Mouse (Mus musculus) midbrain, embryonic 13.5 days (tissue): Measurements from ENCODE around the gene Klk5. TPM values are rescaled to one million over a fixed set of nuclear protein-coding genes. Genes with fewer than 3 reads are reported as not detected.

ENCODE experiments used
- ATAC-seq: fragments of 200-750 bp; cut with Nextera tagmentation; 2 replicates; pipeline ENCODE4 v1.8.0; 2017; ENCODE audit warnings: mild to moderate bottlenecking, moderate TSS enrichment, moderate library complexity
- H3K27ac ChIP-seq: fragments of 300-500 bp; sonication (generic); 2 replicates; pipeline ENCODE4 v1.5.1; 2015; ENCODE audit warnings: inconsistent platforms, mild to moderate bottlenecking, moderate library complexity
- H3K27me3 ChIP-seq: fragments of 300-500 bp; sonication (generic); 2 replicates; pipeline ENCODE4 v1.6.1; 2015; ENCODE audit warnings: mild to moderate bottlenecking, inconsistent platforms
- H3K36me3 ChIP-seq: fragments of 300-500 bp; sonication (generic); 2 replicates; pipeline ENCODE4 v1.6.1; 2015; ENCODE audit warnings: mild to moderate bottlenecking, inconsistent platforms
- H3K4me1 ChIP-seq: fragments of 300-500 bp; sonication (generic); replicated peaks from 2 replicates; pipeline ENCODE4 v1.6.1; 2015; ENCODE audit warnings: inconsistent platforms
- H3K4me2 ChIP-seq: fragments of 300-500 bp; sonication (generic); replicated peaks from 2 replicates; pipeline ENCODE4 v1.6.1; 2015; ENCODE audit warnings: moderate library complexity, mild to moderate bottlenecking, inconsistent platforms
- H3K4me3 ChIP-seq: fragments of 300-500 bp; sonication (generic); replicated peaks from 2 replicates; pipeline ENCODE4 v1.5.1; 2015; ENCODE audit warnings: mild to moderate bottlenecking, inconsistent platforms
- H3K9ac ChIP-seq: fragments of 300-500 bp; sonication (generic); replicated peaks from 2 replicates; pipeline ENCODE4 v1.6.1; 2015; ENCODE audit warnings: mild to moderate bottlenecking, inconsistent platforms
- H3K9me3 ChIP-seq: fragments of 300-500 bp; sonication (generic); 2 replicates; pipeline ENCODE4 v1.6.1; 2016; ENCODE audit warnings: mild to moderate bottlenecking, inconsistent platforms
- WGBS: fragments of 180-500 bp; shearing (Covaris S2); methylation state at CpG from one replicate; pipeline ENCODE4 v1.1.7; 2015; 5-methylcytosine and 5-hydroxymethylcytosine counted together
- polyA plus RNA-seq: library from polyadenylated mRNA; unstranded; fragments of >200 nt; fragmentation: Nextera tagmentation; extraction: Ambion mirVana; gene quantifications from 2 replicates; pipeline ENCODE4 v1.2.1, GENCODE M21; 2015

Klk5 gene
- polyA plus RNA-seq, 1 experiment from 2014 or later = not detected

GRCm38 (mm10) chr7:43843801-43844200, 2.0 kb downstream of the Klk5 start:
- no peak overlapping the region for H3K27ac ChIP-seq
- no peaks in the 10 kb centered on the region for H3K9me3 ChIP-seq
- H3K36me3 ChIP-seq = no peaks in the 10 kb centered on the region
- no peak overlapping the region for H3K4me2 ChIP-seq
- 97% methylated on average over 4 of the region's 4 CpGs for WGBS
- H3K4me3 ChIP-seq = no peak overlapping the region
- no peaks in the 10 kb centered on the region for H3K27me3 ChIP-seq
- H3K9ac ChIP-seq = no peak overlapping the region
- H3K4me1 ChIP-seq = no peaks in the 10 kb centered on the region
- no peak for ATAC-seq

GRCm38 (mm10) chr7:43851616-43852015, 9.8 kb downstream of the Klk5 start:
- Histone ChIP-seq H3K4me2 (no peak overlapping the region), H3K9ac (no peak overlapping the region), H3K36me3 (no peaks in the 10 kb centered on the region), H3K27me3 (no peaks in the 10 kb centered on the region), H3K4me1 (no peaks in the 10 kb centered on the region), H3K27ac (no peak overlapping the region), H3K9me3 (no peaks in the 10 kb centered on the region), H3K4me3 (no peak overlapping the region)
- ATAC-seq = no peak
- 93% methylated on average over 6 of the region's 6 CpGs for WGBS

GRCm38 (mm10) chr7:43854642-43855380, 13.0 kb downstream of the Klk5 start:
- Histone ChIP-seq H3K4me2 (no peak overlapping the region), H3K27ac (no peak overlapping the region), H3K36me3 (no peaks in the 10 kb centered on the region), H3K9me3 (no peaks in the 10 kb centered on the region), H3K4me3 (no peak overlapping the region), H3K9ac (no peak overlapping the region), H3K27me3 (no peaks in the 10 kb centered on the region), H3K4me1 (no peaks in the 10 kb centered on the region)
- no peak for ATAC-seq
- 88% methylated on average over 9 of the region's 9 CpGs for WGBS

- Histone ChIP-seq H3K4me2 (no peak overlapping the region), H3K27ac (no peak overlapping the region), H3K4me1 (0 out of 2 replicates have a peak, but pooled peaks cover 2% of the 10 kb centered on the region), H3K9me3 (no peaks in the 10 kb centered on the region), H3K27me3 (no peaks in the 10 kb centered on the region), H3K4me3 (no peak overlapping the region), H3K36me3 (no peaks in the 10 kb centered on the region), H3K9ac (no peak overlapping the region)
- 76% methylated on average over 3 of the region's 3 CpGs for WGBS
- no peak for ATAC-seq
These were observed 13.9 kb downstream of the Klk5 start for GRCm38 (mm10) chr7:43855709-43856108.

- Histone ChIP-seq H3K27ac (no peak overlapping the region), H3K9me3 (no peaks in the 10 kb centered on the region), H3K4me2 (no peak overlapping the region), H3K4me1 (0 out of 2 replicates have a peak, but pooled peaks cover 2% of the 10 kb centered on the region), H3K36me3 (no peaks in the 10 kb centered on the region), H3K9ac (no peak overlapping the region), H3K27me3 (no peaks in the 10 kb centered on the region), H3K4me3 (no peak overlapping the region)
- no peak for ATAC-seq
- WGBS = 89% methylated on average over 7 of the region's 7 CpGs
These were observed 14.5 kb downstream of the Klk5 start for GRCm38 (mm10) chr7:43856307-43856706.

GRCm38 (mm10) chr7:43857501-43857900, 15.7 kb downstream of the Klk5 start:
- 0 out of 2 replicates have a peak, but pooled peaks cover 2% of the 10 kb centered on the region for H3K4me1 ChIP-seq
- no peak for ATAC-seq
- H3K9me3 ChIP-seq = no peaks in the 10 kb centered on the region
- no peaks in the 10 kb centered on the region for H3K36me3 ChIP-seq
- H3K27me3 ChIP-seq = no peaks in the 10 kb centered on the region
- no peak overlapping the region for H3K4me3 ChIP-seq
- H3K9ac ChIP-seq = no peak overlapping the region
- H3K4me2 ChIP-seq = no peak overlapping the region
- WGBS = 91% methylated on average over 12 of the region's 12 CpGs
- H3K27ac ChIP-seq = no peak overlapping the region

GRCm38 (mm10) chr7:43860411-43860810, 18.6 kb downstream of the Klk5 start:
- no peaks in the 10 kb centered on the region for H3K9me3 ChIP-seq
- H3K4me3 ChIP-seq = no peak overlapping the region
- WGBS = 36% methylated on average over 8 of the region's 8 CpGs
- 0 out of 2 replicates have a peak, but pooled peaks have one; percentile 6 for ATAC-seq
- H3K4me1 ChIP-seq = 0 out of 2 replicates have a peak, but pooled peaks cover 2% of the 10 kb centered on the region
- H3K27ac ChIP-seq = no peak overlapping the region
- H3K9ac ChIP-seq = no peak overlapping the region
- H3K36me3 ChIP-seq = no peaks in the 10 kb centered on the region
- no peaks in the 10 kb centered on the region for H3K27me3 ChIP-seq
- no peak overlapping the region for H3K4me2 ChIP-seq

GRCm38 (mm10) chr7:43873237-43873636, 31.5 kb downstream of the Klk5 start:
- Histone ChIP-seq H3K27me3 (no peaks in the 10 kb centered on the region), H3K36me3 (no peaks in the 10 kb centered on the region), H3K9me3 (peaks cover under 1% of the 10 kb centered on the region; the same call in 1 of the 2 replicates), H3K9ac (no peak overlapping the region), H3K4me3 (no peak overlapping the region), H3K4me2 (no peak overlapping the region), H3K4me1 (no peaks in the 10 kb centered on the region), H3K27ac (no peak overlapping the region)
- 6% methylated on average over 10 of the region's 10 CpGs for WGBS
- peak; percentile 79 for ATAC-seq

- no peaks in the 10 kb centered on the region for H3K4me1 ChIP-seq
- no peak overlapping the region for H3K4me2 ChIP-seq
- no peak overlapping the region for H3K9ac ChIP-seq
- H3K9me3 ChIP-seq = peaks cover 4% of the 10 kb centered on the region; the same call in 1 of the 2 replicates
- H3K4me3 ChIP-seq = no peak overlapping the region
- H3K36me3 ChIP-seq = no peaks in the 10 kb centered on the region
- 84% methylated on average over 3 of the region's 3 CpGs for WGBS
- H3K27me3 ChIP-seq = no peaks in the 10 kb centered on the region
- no peak overlapping the region for H3K27ac ChIP-seq
- ATAC-seq = peak; percentile 60; the same call in 1 of the 2 replicates
These were observed 31.9 kb downstream of the Klk5 start for GRCm38 (mm10) chr7:43873674-43874073.

- 86% methylated on average over 6 of the region's 6 CpGs for WGBS
- no peak overlapping the region for H3K27ac ChIP-seq
- H3K27me3 ChIP-seq = no peaks in the 10 kb centered on the region
- H3K9me3 ChIP-seq = peaks cover 4% of the 10 kb centered on the region; the same call in 1 of the 2 replicates
- H3K4me2 ChIP-seq = no peak overlapping the region
- H3K4me3 ChIP-seq = no peak overlapping the region
- ATAC-seq = no peak
- H3K4me1 ChIP-seq = no peaks in the 10 kb centered on the region
- no peak overlapping the region for H3K9ac ChIP-seq
- no peaks in the 10 kb centered on the region for H3K36me3 ChIP-seq
These were observed 33.2 kb downstream of the Klk5 start for GRCm38 (mm10) chr7:43874868-43875375.

GRCm38 (mm10) chr7:43876444-43876843, 34.7 kb downstream of the Klk5 start:
- Histone ChIP-seq H3K27me3 (no peaks in the 10 kb centered on the region), H3K27ac (no peak overlapping the region), H3K9me3 (peaks cover 4% of the 10 kb centered on the region; the same call in 1 of the 2 replicates), H3K9ac (no peak overlapping the region), H3K36me3 (no peaks in the 10 kb centered on the region), H3K4me3 (no peak overlapping the region), H3K4me2 (no peak overlapping the region), H3K4me1 (0 out of 2 replicates have a peak, but pooled peaks cover 3% of the 10 kb centered on the region)
- WGBS = 86% methylated on average over 4 of the region's 4 CpGs
- no peak for ATAC-seq

- Histone ChIP-seq H3K36me3 (no peaks in the 10 kb centered on the region), H3K9me3 (peaks cover 4% of the 10 kb centered on the region; the same call in 1 of the 2 replicates), H3K27me3 (no peaks in the 10 kb centered on the region; the same call in 1 of the 2 replicates), H3K4me3 (no peak overlapping the region), H3K27ac (no peak overlapping the region), H3K4me1 (0 out of 2 replicates have a peak, but pooled peaks cover 3% of the 10 kb centered on the region), H3K4me2 (no peak overlapping the region), H3K9ac (no peak overlapping the region)
- ATAC-seq = no peak
- WGBS = 53% methylated on average over 1 of the region's 1 CpGs
These were observed 36.5 kb downstream of the Klk5 start for GRCm38 (mm10) chr7:43878281-43878680.
